Mouse (Mus musculus) lung, postnatal 36 days (tissue): ENCODE measurements around the gene Cntnap5a.
"Not testable (repeated sequence)": the region's sequence is repeated elsewhere in the genome, so short reads cannot be mapped to it uniquely, and the experiment has no call there.

Experiments used
- DNase-seq: peaks from one replicate; pipeline ENCODE4 v3.0.0; 2022; ENCODE audit warnings: mixed read lengths

Gene Cntnap5a

DNA sequence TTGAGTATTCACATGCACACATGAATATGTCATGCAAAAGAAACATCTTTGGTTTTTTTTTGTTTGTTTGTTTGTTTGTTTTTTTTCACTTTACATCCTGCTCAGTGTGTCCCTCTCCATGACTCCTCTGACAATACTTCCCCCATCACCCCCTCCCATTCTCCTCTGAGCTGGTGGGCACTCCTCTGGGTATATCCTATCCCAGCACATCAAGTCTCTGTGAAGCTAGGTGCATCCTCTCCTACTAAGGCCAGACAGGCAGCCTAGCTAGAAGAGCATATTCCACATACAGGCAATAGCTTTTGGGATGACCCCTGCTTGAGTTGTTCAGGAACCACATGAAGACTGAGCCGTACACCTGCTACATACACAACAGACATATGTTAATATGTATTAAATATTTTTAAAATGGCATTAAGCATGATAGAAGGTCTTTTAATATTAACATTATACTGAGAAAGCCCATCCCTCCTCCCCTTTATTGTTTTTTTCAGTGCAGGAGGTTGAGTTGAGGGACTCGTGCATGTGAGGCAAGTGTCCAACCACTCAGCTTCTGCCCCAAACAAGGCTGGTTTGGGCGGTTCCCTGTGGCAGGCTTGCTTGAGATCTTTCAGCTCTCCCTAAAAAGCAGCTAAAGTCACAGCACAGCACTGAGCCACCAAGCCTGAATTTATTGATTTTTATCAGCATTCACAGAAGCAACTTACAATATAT, 422.6 kb downstream of the Cntnap5a start:
- no peak for DNase-seq

DNA sequence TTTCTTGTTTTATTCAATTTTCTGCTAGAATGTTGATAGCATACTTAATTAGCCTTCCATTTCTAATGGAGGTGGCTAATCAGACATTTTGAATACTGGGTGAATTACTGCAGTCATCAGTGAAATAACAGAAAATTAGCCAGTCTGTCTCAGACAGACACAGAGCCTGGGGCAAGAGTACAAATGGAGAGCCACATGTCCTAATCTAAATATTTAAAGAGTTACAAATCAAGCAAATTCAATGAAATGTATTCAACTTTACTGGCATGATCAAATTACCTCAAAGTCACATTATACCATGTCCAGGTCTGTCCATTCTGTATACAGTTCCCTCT, 423.1 kb downstream of the Cntnap5a start:
- no peak for DNase-seq

DNA sequence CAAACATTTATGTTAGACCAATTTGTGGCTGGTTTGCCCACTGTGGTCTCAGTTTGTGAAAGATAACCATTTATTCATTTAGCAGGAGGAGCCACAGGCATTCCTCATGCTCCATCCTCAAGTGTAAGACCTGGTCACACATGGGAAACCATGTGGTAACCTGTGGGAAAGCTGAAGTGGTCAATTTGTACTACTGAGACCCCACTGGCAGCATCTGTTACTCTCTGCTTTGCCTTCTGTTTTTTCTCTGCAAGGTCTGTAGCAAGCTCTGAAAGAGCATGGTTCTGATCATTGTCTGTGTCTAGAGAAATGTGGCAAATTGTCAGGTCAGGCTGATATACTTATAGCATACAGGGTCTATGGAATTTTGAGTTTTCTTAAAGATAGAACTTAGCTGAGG, 423.8 kb downstream of the Cntnap5a start:
- DNase-seq = no peak

DNA sequence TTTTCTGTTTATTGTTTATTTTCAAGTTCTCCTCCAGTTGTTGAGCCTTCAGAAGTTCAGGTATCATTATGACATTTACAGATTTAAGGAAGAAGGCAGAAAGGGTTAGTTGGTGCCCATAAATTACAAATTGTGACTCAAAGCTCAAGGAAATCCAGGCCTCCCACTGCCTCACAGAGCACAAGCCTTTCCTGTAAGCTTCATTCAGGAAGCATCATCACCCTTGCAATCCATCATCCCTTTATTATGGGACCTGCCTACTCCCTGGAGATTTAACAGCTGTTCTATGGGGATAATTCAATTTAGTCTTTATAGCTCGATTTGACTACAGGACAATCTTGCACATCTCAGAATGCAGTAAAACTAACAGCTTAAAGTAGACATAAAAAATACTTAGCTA, 441.2 kb downstream of the Cntnap5a start:
- DNase-seq = no peak

DNA sequence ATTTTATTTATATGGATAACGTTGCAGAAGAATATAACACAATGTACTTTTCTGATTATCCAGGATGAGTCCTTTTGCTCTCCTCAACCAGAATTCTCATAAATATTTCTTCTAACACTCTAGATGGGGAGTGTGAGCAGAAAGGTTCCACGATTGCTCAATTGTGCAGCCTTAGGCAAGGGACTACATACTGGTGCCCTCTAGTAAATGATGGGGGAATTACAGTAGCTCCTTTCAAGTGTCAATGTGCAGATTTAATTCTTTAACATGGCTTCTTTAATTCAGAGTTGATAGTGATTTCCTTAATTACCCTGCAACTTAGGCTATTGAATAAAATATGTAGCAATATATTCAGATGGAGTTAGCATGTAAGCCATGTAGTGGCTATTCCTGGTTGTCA, 442.5 kb downstream of the Cntnap5a start:
- no peak for DNase-seq

DNA sequence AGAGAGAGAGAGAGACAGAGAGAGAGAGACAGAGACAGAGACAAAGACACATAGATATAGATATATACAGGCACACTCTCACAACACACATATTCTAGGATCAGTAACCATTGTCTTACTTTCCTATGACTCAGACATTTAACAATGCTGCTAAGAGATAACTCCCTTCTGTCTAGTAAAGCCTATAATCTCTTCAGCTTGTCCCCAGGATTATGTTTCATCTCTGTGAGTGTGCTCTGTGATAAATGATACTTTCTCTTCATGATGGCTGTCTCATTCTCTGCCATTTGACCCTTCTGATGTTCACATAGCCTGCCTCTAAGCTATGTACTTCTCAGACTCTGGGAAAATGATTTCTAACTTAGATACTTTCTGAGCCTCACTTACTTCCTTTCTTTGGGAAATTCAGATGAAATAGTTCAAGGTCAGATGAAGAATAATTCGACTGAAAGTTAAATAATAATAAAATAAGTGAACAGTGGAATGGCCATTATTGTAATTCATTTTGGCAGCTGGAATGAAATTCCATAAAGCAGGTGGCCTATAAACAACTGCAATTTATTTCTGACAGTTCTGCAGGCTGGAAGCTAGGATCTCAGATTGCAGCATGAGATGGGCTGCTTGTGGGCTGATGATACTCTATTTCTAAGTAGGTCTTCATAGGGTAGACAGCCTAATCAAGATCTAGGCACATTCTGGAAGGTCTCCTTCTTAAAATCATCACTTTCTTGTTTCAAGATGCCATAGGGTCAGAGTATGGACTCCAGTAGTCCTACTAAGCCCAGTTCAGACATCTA, 444.1 kb downstream of the Cntnap5a start:
- no peak for DNase-seq

DNA sequence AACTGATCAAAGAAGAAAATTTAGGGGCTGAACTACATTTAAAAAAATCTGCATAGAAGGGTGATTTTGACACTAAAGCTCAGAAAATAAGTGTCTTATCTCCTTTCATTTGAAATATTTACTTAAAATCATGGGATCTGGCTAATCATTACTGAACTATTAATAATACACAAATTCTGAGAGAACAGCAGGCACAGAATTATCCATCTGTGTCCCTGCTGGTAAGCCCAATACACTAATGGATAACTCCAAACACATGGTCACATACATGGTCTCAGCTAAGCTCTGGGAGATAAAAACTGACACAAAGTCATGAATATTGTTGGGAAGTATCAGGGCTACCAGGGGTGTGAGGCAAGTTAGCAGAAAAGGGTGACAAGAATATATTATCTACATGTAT, 447.9 kb downstream of the Cntnap5a start:
- no peak for DNase-seq

DNA sequence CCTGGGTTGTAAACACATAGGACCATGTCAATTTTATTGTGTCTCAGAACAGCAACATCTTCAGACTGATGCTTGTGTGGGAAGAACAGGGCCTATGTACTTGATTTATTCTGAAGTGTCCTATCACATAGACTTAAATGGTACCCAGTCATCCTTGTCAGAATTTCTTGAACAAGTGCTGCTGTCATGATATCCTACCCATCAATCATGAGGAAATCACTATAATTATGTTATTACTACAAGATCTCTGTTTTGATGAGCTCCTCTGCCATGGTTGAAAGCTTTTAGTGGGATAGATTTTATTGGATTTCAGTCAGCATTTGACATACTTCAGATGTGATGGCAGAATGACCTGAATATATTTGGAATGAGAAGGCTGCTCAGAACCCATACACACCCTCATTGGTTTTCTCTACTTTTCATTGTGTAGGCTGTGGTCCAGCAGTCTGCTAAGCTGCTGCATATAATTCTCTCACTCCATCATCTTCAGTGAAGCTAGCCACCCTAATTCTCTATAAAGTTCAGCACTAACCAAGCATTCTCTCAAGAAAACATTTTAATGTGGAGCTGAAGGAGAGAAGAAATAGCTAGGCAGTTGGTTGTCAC, 465.3 kb downstream of the Cntnap5a start:
- DNase-seq = no peak

DNA sequence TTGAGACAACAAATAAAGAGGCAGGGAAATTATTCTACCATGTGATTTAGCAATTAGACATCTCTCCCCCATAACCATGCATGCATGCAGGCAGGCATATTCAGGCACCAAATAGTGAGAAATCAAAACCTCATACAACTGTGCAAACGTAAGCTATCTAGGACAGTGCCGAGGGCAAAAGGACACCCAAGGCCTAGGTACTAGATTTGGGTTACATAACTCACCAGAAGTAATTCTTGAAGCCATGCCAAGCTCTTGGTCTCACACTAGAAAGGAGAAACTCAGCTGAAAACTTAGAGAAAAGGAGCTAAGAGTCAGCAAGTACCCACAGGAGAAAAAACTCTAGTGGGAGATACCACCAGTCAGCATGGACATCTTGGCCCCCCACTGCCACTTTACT, 499.9 kb downstream of the Cntnap5a start:
- no peak for DNase-seq

DNA sequence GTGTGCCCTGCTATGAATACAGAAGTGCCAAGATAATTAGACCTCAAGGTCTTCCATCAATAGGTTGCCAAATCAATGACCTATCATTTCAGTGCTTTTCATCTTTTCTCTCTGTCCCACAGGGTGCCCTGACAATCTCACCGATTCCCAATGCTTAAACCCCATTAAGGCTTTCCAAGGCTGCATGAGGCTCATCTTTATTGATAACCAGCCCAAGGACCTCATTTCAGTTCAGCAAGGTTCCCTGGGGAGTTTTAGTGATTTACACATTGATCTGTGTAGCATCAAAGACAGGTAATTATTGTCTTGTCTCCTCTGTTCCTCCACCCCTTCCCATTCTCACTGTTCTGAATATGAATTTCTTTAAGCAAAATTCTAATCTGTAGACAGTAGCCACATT, 503.6 kb downstream of the Cntnap5a start:
- DNase-seq = not testable (repeated sequence)

DNA sequence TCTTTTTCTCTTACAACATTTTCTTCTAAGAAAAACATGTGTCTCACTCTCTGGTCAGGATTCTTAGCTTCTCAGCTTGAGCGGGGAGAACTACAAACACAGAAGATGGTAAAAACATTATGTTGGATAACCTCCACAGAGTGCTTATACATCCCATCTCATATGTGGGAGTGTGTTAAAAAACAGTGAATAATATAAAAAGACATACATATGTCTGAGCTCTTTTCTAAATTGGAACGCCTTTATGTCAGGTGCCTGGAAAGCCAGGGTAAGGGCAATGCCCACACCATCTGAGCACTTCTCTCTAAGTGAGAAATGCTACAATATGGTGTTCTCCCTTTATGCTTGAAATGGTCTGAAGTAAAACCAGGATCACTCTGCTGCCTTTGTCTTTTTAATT, 507.7 kb downstream of the Cntnap5a start:
- no peak for DNase-seq

DNA sequence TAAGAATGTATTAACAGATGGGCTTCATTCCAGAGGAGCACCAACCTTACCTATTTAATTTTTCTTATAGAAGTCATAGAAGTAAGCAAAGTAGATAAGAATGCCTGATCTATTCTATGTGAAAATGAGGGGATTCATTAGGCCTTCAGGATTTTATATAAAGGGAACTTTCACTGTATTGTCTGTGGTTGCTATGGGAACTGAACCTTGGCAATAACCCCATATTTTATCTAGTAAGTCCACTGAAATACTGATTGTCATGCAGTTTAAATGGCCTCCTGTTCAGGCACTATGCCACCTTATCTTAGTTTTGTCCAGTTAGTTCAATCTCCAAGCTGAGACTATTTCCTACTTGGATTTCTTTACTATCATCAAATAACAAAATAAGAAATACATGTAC, 532.3 kb downstream of the Cntnap5a start:
- DNase-seq = no peak

DNA sequence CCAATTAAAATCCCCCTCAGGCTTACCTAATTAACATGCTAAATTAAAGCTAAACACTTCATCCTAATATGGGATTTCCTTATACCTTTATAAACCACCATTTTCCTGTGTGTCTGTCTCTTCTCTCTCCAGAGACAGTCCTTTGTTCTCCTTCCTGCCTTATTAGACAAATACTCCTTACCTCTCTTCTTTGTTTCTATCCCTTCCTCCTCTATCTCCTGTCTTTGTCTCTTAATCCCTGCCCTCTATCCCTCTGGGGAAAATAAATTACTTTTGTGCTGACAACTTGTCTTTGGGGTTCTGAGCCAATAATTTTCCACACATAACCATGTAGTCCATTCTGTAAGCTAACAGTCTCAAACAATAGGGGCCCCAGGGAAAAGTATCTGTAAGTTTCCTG, 556.0 kb downstream of the Cntnap5a start:
- DNase-seq = no peak

DNA sequence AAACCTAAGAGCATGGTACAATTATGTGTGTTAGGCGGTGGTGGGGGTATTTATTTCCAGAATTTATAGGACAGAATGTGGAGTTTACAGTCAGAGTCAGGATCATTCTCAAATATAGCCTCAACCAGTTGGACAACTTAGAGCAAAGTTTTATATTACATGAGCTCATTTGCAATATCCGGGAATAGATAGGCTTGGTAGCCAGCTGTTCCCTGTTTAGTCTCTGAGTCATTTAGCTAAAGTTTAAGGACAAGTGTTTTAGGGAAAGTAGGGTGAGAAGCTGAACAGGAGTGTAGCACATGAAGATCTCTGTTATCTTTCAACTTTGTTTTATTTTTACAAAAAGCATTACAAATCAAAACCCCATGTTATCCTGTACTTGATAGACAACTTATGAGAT, 559.3 kb downstream of the Cntnap5a start:
- no peak for DNase-seq

DNA sequence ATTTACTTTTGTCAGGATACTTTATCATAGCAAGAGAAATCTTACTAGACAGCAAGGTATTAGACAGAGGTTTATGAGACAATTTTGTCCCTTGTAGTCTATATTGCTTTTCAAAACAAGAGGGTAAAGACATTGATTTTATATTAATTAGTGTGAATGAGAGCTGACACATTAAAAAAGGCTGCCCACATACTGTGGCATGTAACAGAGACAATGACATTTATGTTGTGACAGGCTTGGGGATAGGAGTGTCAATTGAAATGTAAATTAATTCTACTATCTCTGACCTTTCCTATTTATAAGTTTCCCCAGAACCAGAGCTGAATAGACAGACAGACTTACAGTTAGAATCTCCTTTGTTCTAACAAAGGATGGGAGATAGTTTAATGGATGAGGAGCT, 596.6 kb downstream of the Cntnap5a start:
- no peak for DNase-seq

DNA sequence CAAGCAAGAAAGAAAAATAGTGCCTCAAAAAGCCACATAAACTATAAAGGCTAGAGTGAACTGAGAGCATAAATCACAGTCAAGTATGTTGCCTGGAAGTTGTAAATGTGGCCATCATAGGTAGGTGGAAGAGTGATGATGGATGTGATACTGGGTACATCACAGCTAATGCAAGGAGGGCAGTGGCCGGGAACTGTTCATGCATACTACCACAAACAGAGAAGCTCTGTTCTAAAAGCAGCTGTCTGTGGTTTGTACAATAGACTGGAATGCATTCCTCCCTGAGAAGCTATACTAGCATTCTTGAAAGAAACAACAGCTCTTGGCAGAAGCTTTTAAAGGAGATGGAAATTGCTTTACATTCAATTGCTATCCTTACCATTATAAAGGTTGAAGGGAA, 599.4 kb downstream of the Cntnap5a start:
- DNase-seq = no peak

DNA sequence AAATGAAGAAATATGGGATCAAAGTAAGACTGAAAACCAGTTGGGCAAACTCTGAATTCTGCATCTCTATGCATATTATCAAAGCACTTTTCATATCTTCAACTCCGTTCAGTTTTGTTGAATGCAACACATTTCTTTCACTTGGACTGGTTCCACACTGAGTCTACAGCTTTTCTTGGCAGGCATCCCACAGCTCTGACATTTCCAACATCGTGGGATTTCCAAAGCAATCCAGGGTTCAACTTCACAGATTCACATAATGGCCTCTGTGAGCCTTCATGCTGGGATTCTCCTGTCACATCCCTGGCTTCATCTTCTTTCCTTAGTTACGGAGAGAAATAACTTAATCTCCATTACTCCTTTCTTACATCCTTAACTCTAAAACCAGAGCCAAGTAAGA, 622.0 kb downstream of the Cntnap5a start:
- DNase-seq = no peak

DNA sequence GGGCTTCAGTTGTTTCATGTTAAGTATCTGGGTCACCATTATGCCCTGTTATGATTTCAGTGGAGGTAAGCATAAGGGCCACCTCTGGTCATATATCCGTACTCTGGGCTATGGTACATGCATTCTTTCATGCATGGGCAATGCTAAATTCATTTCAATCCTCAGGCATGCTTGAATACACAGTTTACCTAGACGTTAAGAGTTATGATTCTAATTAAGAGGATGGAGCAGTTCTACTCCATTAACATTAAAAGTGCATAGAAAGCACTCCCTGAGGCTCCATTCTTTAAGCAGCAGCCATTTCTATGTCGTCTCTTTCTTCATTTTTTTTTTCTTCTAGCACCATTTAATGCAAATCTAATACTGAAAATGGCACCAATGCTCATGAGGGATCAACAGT, 627.0 kb downstream of the Cntnap5a start:
- no peak for DNase-seq

DNA sequence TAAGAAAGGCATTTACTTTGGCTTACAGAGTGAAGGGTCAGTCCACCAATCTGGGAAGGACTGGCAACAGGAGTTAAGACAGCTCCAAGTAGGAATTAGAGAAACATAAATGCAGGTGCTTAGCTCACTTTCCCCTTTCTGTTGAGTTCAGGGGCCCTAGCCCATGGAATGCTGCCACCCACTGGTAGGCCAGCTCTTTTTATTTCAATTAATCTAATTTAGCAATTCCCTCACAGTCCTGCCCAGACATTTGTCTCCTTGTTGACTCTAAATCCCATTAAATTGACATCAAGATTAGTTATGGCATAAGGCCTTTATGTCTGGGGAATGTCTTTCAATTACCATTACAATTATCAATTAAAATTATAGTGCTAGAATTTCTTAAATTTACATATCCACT, 628.7 kb downstream of the Cntnap5a start:
- no peak for DNase-seq

DNA sequence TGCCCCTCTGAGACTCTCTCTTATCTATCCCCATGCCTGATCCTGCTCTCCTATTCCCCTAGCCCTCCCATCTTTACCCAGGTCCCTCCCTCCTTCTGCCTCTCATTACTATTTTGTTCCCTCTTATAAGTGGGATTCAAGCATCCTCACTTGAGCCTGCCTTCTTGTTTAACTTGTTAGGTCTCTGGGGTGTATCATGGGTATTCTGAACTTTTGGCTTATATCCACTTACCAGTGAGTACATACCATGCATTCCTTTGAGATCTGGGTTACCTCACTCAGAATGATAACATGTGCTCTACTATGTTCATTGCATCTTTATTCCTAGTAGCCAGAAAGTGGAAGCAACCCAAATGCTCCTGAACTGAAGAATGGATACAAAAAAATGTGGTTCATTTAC, 639.9 kb downstream of the Cntnap5a start:
- no peak for DNase-seq

DNA sequence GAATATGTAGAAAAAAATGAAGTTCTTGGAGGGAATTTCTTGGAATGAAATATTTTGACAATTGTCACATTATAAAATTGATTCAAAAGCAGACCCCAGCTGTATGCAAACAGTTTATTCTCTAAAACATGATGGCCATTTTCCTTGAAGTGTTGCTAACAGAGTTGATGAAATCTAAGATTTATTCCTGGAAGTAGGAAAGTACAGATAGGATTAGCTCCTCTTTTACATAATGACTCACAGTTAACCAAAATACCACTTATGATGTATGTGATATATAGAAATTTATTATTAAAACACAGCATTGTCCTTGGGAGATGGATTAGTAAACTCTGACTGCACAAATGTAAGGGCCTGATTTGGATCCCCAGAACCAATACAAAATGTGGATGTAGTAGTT, 669.1 kb downstream of the Cntnap5a start:
- no peak for DNase-seq

DNA sequence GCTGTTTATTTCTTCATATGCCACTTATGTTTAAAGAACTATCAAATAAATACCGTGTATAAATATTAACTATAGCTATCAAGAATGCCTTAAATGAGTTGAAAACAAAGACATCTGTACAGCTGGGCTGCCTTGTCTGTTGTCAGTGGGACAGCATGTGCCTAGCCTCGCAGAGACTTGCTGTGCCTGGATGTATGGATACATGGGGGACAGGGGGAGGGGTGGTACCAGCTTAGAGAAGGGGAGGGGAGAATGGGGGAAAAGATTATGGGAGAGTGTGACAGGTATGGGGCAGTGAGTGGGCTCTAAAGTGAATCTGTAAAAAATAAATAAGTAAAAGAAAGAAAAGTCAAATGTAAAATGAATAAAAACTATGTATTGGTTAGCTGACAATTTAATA, 681.0 kb downstream of the Cntnap5a start:
- no peak for DNase-seq

DNA sequence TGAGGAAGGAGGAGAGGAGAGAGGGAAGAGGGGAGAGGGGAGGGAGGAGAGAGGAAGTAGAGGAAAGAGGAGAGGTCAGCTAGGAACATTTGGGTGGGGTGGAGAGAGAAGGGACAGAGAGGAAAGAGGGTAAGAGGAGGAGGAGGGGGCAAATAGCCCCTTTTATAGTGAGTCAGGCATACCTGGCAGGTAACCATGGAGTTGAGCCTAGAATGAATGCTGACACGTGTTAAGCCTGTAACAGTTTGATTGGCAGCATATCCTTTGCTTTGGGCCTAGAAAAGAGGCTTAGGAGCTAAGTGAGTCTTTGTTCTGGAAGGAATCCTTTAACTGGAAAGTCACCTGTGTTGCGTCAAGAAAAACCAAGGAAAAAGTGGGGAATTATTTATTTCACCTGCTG, 681.6 kb downstream of the Cntnap5a start:
- no peak for DNase-seq

DNA sequence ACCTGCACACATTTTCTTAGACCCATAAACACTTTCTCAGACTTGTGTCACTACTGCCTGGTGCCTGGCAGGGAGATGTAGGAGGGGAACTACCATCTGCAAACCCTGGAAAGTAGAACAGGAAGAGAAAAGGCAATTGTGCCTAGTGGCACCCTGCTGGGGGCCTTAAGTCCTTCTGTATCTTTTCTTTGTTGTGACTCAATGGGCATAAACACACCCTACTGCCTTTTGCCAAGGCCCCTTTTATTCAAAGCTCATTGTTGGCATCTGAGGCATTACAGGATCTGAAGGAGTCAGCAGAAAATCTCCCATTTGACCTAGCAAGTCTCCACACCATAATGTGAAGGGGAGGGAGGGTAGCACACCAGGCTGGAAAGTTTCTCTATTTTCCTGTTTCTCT, 682.2 kb downstream of the Cntnap5a start:
- no peak for DNase-seq
